Mouse (Mus musculus) heart, adult 8-10 months (tissue): ENCODE results near the gene Park7. TPM values are rescaled to one million over a fixed set of nuclear protein-coding genes. Genes with fewer than 3 reads are reported as not detected.
"Not testable (repeated sequence)": the region's sequence is repeated elsewhere in the genome, so short reads cannot be mapped to it uniquely, and the experiment has no call there.

Source experiments
- DNase-seq: peaks from one replicate; pipeline ENCODE4 v3.0.0; 2022; ENCODE audit warnings: low spot score
- total RNA-seq, 4 experiments: library from RNA; stranded (reverse); gene quantifications; 2 replicates each; pipeline ENCODE4 v1.2.4; 2022

The Park7 gene
- total RNA-seq, 4 experiments from 2014 or later = 275 to 312 (median 290) TPM

- DNase-seq = not testable (repeated sequence)
These were observed 39.8 kb downstream of the Park7 start for GRCm38 (mm10) chr4:150874416-150874815.

DNA sequence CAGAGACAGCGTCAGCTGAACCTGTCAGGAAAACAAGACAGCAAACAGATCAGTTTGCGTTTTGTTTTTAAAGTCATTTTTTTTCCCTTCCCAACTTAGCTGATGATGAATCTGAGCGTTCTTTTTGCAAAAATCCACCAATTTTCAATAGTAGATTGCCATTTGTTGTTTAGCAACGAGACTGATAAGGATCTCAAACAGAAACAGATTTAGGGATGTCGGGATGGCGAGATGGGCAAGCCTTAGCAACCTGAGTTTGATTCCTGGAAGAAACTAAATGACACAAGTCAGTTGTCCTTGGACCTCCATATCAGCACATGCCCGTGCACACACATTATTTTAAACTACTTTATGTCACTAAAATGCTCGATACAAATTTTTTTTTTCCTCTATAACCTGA, 41.6 kb downstream of the Park7 start:
- DNase-seq = no peak

DNA sequence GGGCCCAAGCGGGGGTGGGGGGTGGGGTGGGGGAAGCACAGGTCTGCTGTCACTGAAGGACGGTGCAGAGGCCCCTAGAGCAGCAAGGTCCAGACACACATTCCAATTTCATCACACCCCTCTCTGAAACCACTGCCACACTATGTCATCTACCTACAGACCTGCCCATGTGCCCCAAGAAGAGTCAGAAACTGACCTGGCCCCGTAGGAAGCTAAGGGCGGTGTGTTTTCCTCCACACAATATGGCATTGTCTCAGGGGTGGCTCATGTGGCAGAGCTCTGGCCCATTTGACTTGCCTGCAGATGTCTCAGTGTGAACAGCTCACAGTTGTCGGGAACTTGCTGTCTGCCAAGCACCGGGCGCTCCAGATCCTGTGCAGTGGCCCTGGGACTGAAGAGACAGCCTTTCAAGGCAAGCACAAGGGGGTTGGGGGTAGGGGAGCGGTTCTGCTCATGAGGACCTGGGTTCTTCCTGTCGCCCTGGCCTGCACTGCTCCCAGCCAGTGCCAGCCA, 42.0 kb downstream of the Park7 start:
- no peak for DNase-seq

GRCm38 (mm10) chr4:150871392-150872138, 42.7 kb downstream of the Park7 start:
- peak; percentile 68 for DNase-seq

DNA sequence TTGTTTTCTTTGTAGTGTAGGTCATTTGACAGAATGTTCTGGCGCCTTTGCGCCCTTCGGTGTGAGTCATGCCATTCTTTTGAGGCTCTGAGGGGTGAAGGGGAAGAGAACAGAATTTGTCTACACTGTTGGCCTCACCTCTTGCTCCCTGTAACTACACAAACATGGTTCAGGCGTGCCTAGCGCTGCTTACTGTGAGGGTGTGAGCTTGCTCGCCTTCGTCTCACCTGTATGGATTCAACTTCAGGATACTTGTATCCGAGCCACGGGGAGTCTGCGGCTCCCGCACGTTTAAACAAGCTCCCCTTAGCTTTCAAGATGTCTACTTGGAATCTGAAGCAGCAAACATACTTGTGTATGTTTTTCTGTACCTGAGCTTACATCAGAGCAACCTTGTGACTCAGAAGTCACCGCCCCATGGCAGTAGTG, 43.3 kb downstream of the Park7 start:
- DNase-seq = no peak

DNA sequence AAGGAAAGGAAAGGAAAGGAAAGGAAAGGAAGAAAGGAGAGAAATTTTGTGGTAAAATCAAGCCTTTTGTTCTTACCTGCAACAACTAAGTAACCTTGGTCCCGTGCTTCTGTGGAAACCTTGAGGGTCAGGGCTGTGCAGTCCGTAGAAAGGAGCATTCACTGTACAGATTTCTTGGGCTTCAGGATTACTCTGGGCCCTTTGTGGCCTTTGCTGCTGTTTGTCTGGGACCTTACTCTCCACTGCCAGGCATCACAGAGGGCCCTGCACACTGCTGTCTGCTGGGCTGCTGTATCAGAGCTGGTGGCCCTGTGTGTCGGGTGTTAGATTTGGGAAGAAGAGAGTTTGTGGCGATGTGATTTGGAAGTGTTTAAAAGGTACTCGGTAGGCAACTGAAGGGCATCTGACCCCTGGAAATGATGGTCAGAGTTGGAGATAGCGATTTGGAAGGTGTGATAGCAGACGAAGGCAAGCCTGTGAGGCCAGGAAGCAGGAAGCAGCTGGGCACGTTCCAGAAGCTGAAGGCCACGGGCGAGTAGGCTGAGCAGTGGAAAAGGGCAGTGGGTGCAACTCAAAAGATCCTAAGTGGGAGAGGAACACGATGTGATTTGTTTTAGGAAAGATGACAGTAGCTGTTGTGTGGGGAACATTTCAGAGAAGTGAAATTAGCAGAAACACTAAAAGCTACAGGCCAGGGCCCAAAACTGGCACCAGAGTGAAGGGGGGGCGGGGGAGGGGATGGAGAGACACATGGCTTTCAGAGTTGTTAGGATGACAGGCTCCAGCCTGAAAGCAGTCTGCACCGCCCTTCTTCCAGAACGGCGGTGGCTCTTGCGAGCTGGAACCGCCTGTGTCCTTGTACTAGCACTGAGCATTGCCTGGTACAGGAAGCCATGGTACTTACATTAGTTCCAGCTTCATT, 44.7 kb downstream of the Park7 start:
- no peak for DNase-seq

GRCm38 (mm10) chr4:150868859-150869258, 45.4 kb downstream of the Park7 start:
- no peak for DNase-seq

DNA sequence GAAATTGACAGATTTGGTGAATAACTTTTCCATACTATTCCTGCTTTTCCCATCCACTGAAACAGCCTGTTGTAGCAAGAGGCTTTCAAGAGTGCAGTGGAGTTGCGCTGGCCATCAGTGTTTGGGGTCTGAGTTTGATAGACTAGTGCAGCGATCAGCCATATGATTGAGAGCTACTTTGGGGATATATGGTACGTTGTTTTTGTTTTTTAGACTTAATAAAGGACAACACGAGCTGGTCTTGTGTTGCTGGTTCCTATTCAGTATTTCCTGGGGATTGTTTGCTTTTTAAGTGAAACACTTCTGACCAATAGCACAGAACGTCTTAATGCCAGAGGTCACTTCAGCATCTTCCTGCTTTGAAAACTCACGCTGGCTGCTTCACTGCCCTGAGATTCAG, 46.1 kb downstream of the Park7 start:
- no peak for DNase-seq

DNA sequence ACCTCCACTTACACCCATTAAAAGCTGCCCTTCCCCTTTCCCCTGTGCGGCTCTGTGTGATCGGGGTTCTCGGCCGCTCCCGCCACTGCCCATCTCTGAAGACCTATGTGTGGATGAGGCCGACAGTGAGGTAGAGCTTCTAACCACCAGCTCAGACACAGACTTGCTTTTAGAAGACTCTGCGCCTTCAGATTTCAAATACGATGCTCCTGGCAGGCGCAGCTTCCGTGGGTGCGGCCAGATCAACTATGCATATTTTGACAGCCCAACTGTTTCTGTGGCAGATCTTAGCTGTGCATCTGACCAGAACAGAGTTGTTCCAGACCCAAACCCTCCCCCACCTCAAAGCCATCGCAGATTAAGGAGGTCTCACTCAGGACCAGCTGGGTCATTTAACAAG, 47.7 kb downstream of the Park7 start:
- no peak for DNase-seq

- no peak for DNase-seq
These were observed 48.2 kb downstream of the Park7 start for GRCm38 (mm10) chr4:150866069-150866468.

- DNase-seq = no peak
These were observed 48.9 kb downstream of the Park7 start for GRCm38 (mm10) chr4:150865371-150865770.

DNA sequence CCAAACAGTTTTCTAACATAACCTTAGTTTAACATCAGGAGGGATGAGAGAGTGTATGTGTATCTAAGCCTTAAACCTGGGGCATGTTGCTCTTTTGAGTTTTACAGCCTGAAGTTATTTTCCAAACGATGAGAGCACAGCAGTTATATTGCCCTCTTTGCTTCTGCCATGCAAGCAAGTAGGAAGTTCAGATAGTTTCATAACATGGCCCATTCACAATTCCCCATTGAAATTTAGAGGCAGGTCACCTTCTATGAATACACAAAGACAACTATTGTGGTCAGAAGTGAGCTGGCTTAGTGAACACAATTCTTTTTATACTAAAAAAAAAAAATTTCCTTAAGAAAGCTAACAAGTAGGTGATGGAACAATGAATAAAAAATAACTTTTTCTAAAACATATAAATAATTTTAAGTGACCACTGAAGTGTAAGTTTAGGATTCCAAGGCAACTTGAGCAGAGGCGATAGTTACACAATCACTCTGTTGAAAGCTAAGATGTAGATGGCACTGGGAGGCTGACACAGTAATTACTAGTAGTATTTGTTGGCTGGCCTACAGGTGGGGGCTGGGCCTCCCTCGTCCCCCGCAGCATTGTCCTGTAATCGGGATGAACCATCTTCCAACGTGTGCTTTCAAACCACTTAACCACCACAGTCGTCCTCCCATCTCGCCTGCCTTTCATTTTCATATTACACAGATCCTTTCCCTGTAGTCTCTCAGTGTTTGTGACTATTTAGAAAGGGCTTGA, 51.4 kb downstream of the Park7 start:
- DNase-seq = no peak

- no peak for DNase-seq
These were observed 53.1 kb downstream of the Park7 start for GRCm38 (mm10) chr4:150861161-150861560.

GRCm38 (mm10) chr4:150860526-150860925, 53.7 kb downstream of the Park7 start:
- no peak for DNase-seq

DNA sequence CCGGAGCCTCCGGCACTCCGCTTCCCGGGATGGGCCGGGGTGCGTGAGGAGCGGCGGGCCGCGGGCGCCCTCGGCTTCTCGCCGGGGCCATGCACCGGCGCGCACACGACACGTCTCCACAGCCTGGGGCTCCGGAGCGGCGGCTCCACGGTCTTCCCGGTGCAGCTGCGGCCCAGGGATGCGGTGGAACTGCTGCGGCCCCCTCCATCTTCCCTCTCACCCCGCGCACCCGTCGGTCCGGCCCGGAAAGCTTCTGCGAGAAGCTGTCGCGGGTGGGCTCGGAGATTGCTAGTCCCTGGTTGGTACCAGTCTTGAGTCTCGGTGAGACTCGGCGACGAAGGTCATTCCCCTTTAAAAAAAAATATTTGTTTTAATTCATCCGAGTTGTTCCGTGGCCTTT, 58.9 kb downstream of the Park7 start:
- no peak for DNase-seq

GRCm38 (mm10) chr4:150854839-150855246, 59.4 kb downstream of the Park7 start:
- DNase-seq = peak; percentile 93

DNA sequence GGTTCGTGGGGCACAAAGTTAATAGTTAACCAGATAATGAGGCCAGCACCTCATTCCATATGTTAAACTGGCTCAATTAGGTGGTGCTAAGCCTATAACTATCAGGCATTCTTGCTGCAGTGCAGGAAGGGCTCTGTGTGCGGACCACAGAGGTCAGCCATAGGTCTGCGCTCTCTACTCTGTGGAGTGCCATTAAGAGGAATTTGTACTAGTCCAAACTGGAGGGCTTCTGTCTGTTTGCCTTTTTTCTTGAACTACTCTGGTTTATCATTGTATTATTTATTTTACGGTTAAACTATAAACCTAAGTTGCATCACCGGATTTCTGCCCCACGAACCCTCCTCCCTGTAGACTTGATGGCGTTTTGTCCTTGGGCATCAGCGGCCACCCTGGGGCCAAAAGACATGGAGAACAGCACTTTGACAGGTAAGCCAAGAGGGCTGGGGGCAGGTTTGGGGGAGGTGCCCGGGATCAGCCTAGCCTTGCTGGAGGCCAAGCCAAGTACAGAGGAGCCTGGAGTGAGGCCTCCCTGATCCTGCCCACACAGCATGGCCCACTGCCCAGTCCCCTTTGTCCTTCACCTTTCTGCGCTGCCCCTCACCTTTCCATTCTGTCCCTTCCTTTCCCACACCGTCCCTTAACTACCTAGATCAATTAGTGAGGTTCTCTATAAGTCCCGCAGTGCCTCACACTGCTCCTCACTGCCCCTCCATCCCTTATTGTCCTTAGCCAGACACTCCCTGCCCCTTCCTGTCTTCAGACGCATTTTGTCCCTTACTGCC, 60.4 kb downstream of the Park7 start, which contains the start of gene Errfi1:
TSS of gene Errfi1 (plus strand) at position 240 of the 782 bp plus-strand sequence.
- no peak for DNase-seq

DNA sequence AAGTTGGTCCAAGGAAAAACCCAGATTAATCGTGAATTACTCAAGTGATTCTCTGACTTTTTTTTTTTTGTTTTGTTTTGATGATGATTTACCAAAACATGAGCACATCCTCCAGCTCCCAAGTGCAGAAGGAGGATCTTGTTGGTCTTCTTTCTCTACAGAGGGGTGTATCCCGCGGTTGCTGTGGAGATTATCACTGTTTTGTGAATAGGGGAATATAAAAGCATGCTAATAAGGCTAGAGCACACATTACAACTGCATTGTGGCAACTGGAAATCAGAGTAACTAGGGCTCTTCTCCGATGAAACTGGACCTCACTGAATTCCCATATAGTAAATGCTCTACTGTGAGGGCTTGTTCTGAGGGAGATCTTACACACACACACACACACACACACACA, 61.8 kb downstream of the Park7 start:
- DNase-seq = peak; percentile 63

GRCm38 (mm10) chr4:150852045-150852444, 62.2 kb downstream of the Park7 start:
- no peak for DNase-seq

DNA sequence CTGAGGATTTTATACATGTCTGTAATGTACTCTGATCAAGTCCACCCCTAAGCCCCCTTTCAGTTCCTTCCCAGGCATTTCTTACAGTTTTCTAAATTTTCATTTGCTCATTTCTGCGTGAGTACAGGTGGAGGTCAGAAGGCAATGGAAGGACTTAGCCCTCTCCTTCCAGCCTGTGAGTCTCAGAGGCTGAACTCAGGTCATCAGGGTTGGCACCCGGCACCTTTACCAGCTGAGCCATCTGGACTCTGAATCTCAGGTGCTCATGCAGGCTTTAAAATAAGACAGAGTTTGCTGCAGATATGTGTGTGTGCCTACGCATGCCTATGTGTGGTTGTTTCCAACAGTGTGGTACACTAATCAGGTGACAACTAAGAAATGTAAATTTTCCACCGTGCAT, 63.3 kb downstream of the Park7 start:
- DNase-seq = no peak

GRCm38 (mm10) chr4:150849964-150850363, 64.3 kb downstream of the Park7 start:
- DNase-seq = no peak
